Mouse (Mus musculus) bone marrow, adult 2 months (tissue): ENCODE results near the gene Gadd45g.

Experiments
- CTCF ChIP-seq: fragments of 200-500 bp; IDR thresholded peaks from 2 replicates; pipeline ENCODE4 v1.5.1; 2011; ENCODE audit warnings: low read length, control low read depth; ENCODE audit not compliant: control insufficient read depth, insufficient read depth
- POLR2A ChIP-seq: fragments of 200-500 bp; IDR thresholded peaks from 2 replicates; pipeline ENCODE4 v1.6.1; 2011; ENCODE audit warnings: low read depth, mild to moderate bottlenecking, control low read depth, low read length, borderline replicate concordance; ENCODE audit not compliant: control insufficient read depth

DNA sequence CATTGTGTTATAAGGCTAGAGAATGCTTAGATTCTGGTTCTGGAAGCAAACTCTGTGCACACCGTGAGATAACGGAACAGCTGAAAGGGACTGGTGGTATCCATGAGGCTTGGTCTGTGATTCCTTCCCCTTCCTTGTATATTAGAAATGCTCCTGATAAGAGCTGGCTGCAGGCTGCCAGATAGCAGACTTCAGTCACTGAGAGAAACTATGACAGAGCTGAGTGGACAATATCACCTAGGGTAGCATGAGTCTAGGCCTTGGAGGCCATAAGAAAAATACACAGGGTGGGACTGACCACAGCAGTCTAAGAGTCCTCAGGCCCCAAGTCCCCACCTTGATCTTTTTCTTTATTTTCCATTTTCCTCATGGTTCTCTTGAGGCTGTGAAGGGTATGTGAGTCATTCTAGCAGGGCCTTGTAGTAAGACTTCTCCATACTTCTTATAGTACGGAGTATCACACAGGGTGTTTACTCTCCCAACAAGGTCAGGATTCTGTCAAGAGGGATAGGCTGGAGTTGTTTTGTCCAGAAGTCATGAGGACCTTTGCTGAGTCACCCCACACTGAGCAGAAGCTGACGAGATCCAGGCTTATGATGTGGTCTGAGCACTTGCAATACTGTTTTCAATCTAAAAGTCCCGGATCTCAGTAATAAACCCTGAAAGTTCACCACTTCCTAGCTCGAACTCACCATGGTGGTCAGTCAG is 45.5 kb downstream of the Gadd45g start:
- TF ChIP-seq CTCF, result no peak
- TF ChIP-seq POLR2A, result no peak
